Mouse (Mus musculus) heart, postnatal 0 days (tissue): Measurements from ENCODE around the gene Polr2h. TPM values are rescaled to one million over a fixed set of nuclear protein-coding genes. Genes with fewer than 3 reads are reported as not detected.

Experiments
- ATAC-seq: fragments of 200-750 bp; cut with Nextera tagmentation; 2 replicates; pipeline ENCODE4 v1.8.0; 2017; ENCODE audit warnings: low read depth, moderate number of reproducible peaks, moderate library complexity; ENCODE audit not compliant: insufficient read depth
- DNase-seq: peaks from one replicate; pipeline ENCODE4 v3.0.0-alpha.2; 2016; ENCODE audit warnings: low spot score
- H3K27ac ChIP-seq: fragments of 300-500 bp; sonication (generic); 2 replicates; pipeline ENCODE4 v1.5.1; 2014; ENCODE audit warnings: low read depth, mild to moderate bottlenecking
- H3K27me3 ChIP-seq: fragments of 300-500 bp; sonication (generic); 2 replicates; pipeline ENCODE4 v1.6.1; 2014; ENCODE audit warnings: low read length, mixed read lengths; ENCODE audit not compliant: control insufficient read depth, insufficient read depth
- H3K36me3 ChIP-seq: fragments of 300-500 bp; sonication (generic); replicated peaks from 2 replicates; pipeline ENCODE4 v1.6.1; 2014; ENCODE audit warnings: low read length, mixed read lengths; ENCODE audit not compliant: control insufficient read depth, insufficient read depth
- H3K4me1 ChIP-seq: fragments of 300-500 bp; sonication (generic); 2 replicates; pipeline ENCODE4 v1.6.1; 2014; ENCODE audit warnings: antibody characterized with exemption; ENCODE audit not compliant: control insufficient read depth, insufficient read depth
- H3K4me2 ChIP-seq: fragments of 300-500 bp; sonication (generic); 2 replicates; pipeline ENCODE4 v1.6.1; 2014; ENCODE audit warnings: low read depth, mild to moderate bottlenecking, low read length, moderate library complexity
- H3K4me3 ChIP-seq: fragments of 300-500 bp; sonication (generic); 2 replicates; pipeline ENCODE4 v1.5.1; 2014; ENCODE audit warnings: low read depth, low read length
- H3K9ac ChIP-seq: fragments of 300-500 bp; sonication (generic); replicated peaks from 2 replicates; pipeline ENCODE4 v1.6.1; 2014; ENCODE audit warnings: low read depth, low read length, mixed read lengths
- H3K9me3 ChIP-seq: fragments of 300-500 bp; sonication (generic); replicated peaks from 2 replicates; pipeline ENCODE4 v1.6.1; 2016; ENCODE audit warnings: low read length; ENCODE audit not compliant: control insufficient read depth
- CTCF ChIP-seq: IDR thresholded peaks from 2 replicates; pipeline ENCODE4 v1.5.1; 2016; ENCODE audit warnings: antibody characterized with exemption, control low read depth, low read depth
- EP300 ChIP-seq: IDR thresholded peaks from 2 replicates; pipeline ENCODE4 v1.6.1; 2016; ENCODE audit warnings: antibody characterized with exemption, low read depth
- WGBS: fragments of 180-500 bp; shearing (Covaris S2); extraction: QIAGEN DNeasy Blood & Tissue Kit; methylation state at CpG from one replicate; pipeline ENCODE4 v1.1.7; 2014; 5-methylcytosine and 5-hydroxymethylcytosine counted together
- polyA plus RNA-seq: library from polyadenylated mRNA; unstranded; fragments of >200 nt; fragmentation: Nextera tagmentation; extraction: Ambion mirVana; gene quantifications from 2 replicates; pipeline ENCODE4 v1.2.1, GENCODE M21; 2015
- total RNA-seq: library from RNA; depleted of rRNA; stranded (reverse); fragments of >200 nt; gene quantifications from 2 replicates; pipeline ENCODE4 v1.2.3, GENCODE M21; 2014; ENCODE audit warnings: low replicate concordance

Polr2h gene
- total and polyA plus RNA-seq, 2 experiments from 2014 or later, result 8.6 to 35.7 TPM

GRCm38 (mm10) chr16:20672965-20673705, 44.3 kb upstream of the Polr2h start:
- DNase-seq (peak; percentile 49), ATAC-seq (peak; percentile 77)
- Histone ChIP-seq H3K9ac (peak overlapping the region; percentile 98), H3K4me2 (peak overlapping the region; percentile 79), H3K9me3 (no peaks in the 10 kb centered on the region), H3K27me3 (no peaks in the 10 kb centered on the region), H3K4me1 (peaks cover 25% of the 10 kb centered on the region), H3K27ac (peak overlapping the region; percentile 97), H3K4me3 (peak overlapping the region; percentile 98), H3K36me3 (peaks cover 36% of the 10 kb centered on the region)
- TF ChIP-seq CTCF (no peak), EP300 (no peak)
- WGBS, result under 1% methylated on average over 34 of the region's 78 CpGs

GRCm38 (mm10) chr16:20673706-20674303, 43.7 kb upstream of the Polr2h start:
- ATAC-seq (no peak), DNase-seq (peak; percentile 33)
- Histone ChIP-seq H3K9ac (peak overlapping the region; percentile 98), H3K36me3 (peaks cover 42% of the 10 kb centered on the region), H3K27me3 (no peaks in the 10 kb centered on the region), H3K4me1 (peaks cover 26% of the 10 kb centered on the region), H3K9me3 (no peaks in the 10 kb centered on the region), H3K4me2 (peak overlapping the region; percentile 79), H3K27ac (peak overlapping the region; percentile 97), H3K4me3 (peak overlapping the region; percentile 98)
- TF ChIP-seq CTCF (no peak), EP300 (no peak)
- 3% methylated on average over 14 of the region's 14 CpGs for WGBS

- TF ChIP-seq EP300, result no peak
- no peak for TF ChIP-seq CTCF
- Histone ChIP-seq H3K36me3 (peaks cover 57% of the 10 kb centered on the region), H3K27ac (no peak overlapping the region), H3K27me3 (no peaks in the 10 kb centered on the region), H3K9me3 (no peaks in the 10 kb centered on the region), H3K4me2 (no peak overlapping the region), H3K4me3 (no peak overlapping the region), H3K4me1 (peaks cover 26% of the 10 kb centered on the region), H3K9ac (no peak overlapping the region)
- DNase-seq (no peak), ATAC-seq (no peak)
- WGBS, result 87% methylated on average over 6 of the region's 6 CpGs
Observed at GRCm38 (mm10) chr16:20675213-20675612, 42.3 kb upstream of the Polr2h start.

GRCm38 (mm10) chr16:20676702-20677101, 40.8 kb upstream of the Polr2h start:
- Histone ChIP-seq H3K27me3 (no peaks in the 10 kb centered on the region), H3K4me2 (no peak overlapping the region), H3K9ac (no peak overlapping the region), H3K9me3 (no peaks in the 10 kb centered on the region), H3K27ac (no peak overlapping the region), H3K36me3 (peaks cover 71% of the 10 kb centered on the region), H3K4me3 (no peak overlapping the region), H3K4me1 (peaks cover 26% of the 10 kb centered on the region)
- ATAC-seq (no peak), DNase-seq (no peak)
- WGBS, result 85% methylated on average over 4 of the region's 4 CpGs
- TF ChIP-seq EP300 (no peak), CTCF (no peak)

- 85% methylated on average over 5 of the region's 5 CpGs for WGBS
Observed at GRCm38 (mm10) chr16:20677380-20677779, 40.1 kb upstream of the Polr2h start.

More at GRCm38 (mm10) chr16:20677380-20677779, 40.1 kb upstream of the Polr2h start:
- Histone ChIP-seq H3K4me1 (peaks cover 26% of the 10 kb centered on the region), H3K9ac (no peak overlapping the region), H3K4me2 (no peak overlapping the region), H3K4me3 (no peak overlapping the region), H3K27ac (peak overlapping the region; percentile 35; the same call in 1 of the 2 replicates), H3K9me3 (no peaks in the 10 kb centered on the region), H3K36me3 (peaks cover 78% of the 10 kb centered on the region), H3K27me3 (no peaks in the 10 kb centered on the region)
- DNase-seq, result no peak
- no peak for ATAC-seq
- TF ChIP-seq CTCF (no peak), EP300 (no peak)
